Mouse (Mus musculus) myocyte (in vitro differentiated cells): ENCODE data around the gene Crybg1.

Source experiments
- CEBPB ChIP-seq: IDR thresholded peaks from 2 replicates; pipeline ENCODE4 v1.6.1; 2011; ENCODE audit warnings: mild to moderate bottlenecking, moderate library complexity; ENCODE audit not compliant: poor library complexity, insufficient read depth, severe bottlenecking
- E2F4 ChIP-seq: IDR thresholded peaks from one replicate; pipeline ENCODE4 v1.6.1; 2011; ENCODE audit warnings: mild to moderate bottlenecking, control low read depth, moderate library complexity; ENCODE audit not compliant: insufficient read depth
- MYOG ChIP-seq, 3 experiments: IDR thresholded peaks; one replicate each; pipeline ENCODE4 v1.6.1; 2011; ENCODE audit warnings: control low read depth in 2 of 3, low read depth in 2 of 3, mild to moderate bottlenecking in 2 of 3; ENCODE audit not compliant: insufficient read length in 2 of 3, control insufficient read depth in 1 of 3, insufficient read depth in 1 of 3
- POLR2A ChIP-seq: IDR thresholded peaks from one replicate; pipeline ENCODE4 v1.6.1; 2011; ENCODE audit warnings: low read depth, mild to moderate bottlenecking, control low read depth, moderate library complexity; ENCODE audit not compliant: insufficient read length
- TCF12 ChIP-seq: IDR thresholded peaks from one replicate; pipeline ENCODE4 v1.6.1; 2011; ENCODE audit warnings: mild to moderate bottlenecking, control low read depth; ENCODE audit not compliant: poor library complexity, insufficient read depth, severe bottlenecking
- TCF3 ChIP-seq: IDR thresholded peaks from one replicate; pipeline ENCODE4 v1.6.1; 2011; ENCODE audit warnings: low read depth, control low read depth; ENCODE audit not compliant: insufficient read length
- USF1 ChIP-seq: IDR thresholded peaks from one replicate; pipeline ENCODE4 v1.6.1; 2011; ENCODE audit warnings: low read depth, mild to moderate bottlenecking, control low read depth, moderate library complexity

DNA sequence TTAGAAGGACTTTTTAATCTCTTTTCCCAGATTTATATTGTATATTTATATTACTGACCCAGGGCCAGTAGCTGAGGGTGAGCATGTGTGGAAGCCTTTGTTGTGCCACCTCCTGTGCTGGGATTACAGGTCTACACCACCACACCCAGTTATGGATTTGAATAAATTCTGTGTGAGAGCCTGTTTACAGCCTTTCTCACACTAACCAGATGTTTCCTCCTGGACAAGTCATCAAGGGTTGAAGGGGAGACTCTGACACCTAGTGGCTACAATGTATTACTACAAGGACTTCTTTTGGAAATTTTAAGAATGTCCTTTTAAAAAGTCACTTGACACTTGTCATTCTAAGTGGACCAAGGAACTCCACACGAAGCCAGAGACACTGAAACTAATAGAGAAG lies 28.7 kb upstream of the Crybg1 start:
- TF ChIP-seq USF1 (no peak), POLR2A (no peak), E2F4 (no peak), CEBPB (no peak), TCF12 (no peak), TCF3 (no peak), MYOG (IDR thresholded peaks at IDR 0.05; ENCODE audit: control insufficient read depth in 1 of 3, insufficient read depth in 1 of 3, insufficient read length in 2 of 3, low read depth in 2 of 3) (no peak)
